Mouse (Mus musculus) cortical plate, adult 2 months (tissue): ENCODE data around the gene Hlcs.

ENCODE experiments used
- CTCF ChIP-seq: fragments of 200-500 bp; IDR thresholded peaks from 2 replicates; pipeline ENCODE4 v1.5.1; 2011; ENCODE audit warnings: mild to moderate bottlenecking, control low read depth, low read length; ENCODE audit not compliant: insufficient read depth; ENCODE audit errors: extremely low read depth
- POLR2A ChIP-seq: fragments of 200-500 bp; IDR thresholded peaks from 2 replicates; pipeline ENCODE4 v1.6.1; 2011; ENCODE audit warnings: mild to moderate bottlenecking, low read length, control low read depth; ENCODE audit not compliant: insufficient read depth; ENCODE audit errors: extremely low read depth

DNA sequence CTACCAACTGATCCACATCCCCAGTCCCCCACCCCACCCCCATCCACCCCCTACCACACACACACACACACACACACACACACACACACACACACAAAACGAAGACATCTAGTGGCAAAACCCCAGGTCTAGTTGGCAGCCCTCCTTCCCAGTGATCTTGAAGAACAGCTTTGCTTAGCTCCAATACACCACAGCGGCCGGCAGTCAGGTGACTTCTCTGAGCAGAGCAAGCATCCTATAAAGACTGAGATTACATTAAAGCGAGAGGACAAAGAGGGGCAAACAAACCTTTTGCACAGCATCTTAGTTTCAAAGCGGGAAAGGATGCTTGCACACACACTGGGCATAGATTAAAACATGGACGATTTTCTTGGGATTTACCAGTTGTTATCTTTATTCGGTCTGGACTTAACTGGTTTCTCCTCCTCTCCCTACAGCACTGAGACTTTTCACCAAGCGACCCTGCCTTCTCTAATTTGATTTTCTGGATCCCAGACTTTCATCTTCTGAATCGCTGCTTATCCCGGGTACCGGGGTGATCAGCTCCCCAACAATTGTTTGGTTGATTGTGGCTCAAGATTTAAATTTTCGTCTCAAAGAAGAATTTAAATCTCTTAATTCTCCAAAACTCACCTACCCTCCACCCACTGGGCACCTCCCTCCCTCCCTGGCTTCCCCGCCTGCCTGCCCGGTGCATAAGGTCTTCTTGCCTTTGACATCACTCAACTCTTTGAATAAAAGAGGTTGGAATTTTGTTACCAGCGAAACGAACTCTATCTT, 134.7 kb downstream of the Hlcs start:
- no peak for TF ChIP-seq POLR2A
- no peak for TF ChIP-seq CTCF
